Mouse (Mus musculus): ENCODE measurements around the gene Apol7e. TPM values are rescaled to one million over a fixed set of nuclear protein-coding genes. Genes with fewer than 3 reads are reported as not detected.

The Apol7e gene
- polyA plus RNA-seq, 1 experiment from 2014 or later: not detected

DNA sequence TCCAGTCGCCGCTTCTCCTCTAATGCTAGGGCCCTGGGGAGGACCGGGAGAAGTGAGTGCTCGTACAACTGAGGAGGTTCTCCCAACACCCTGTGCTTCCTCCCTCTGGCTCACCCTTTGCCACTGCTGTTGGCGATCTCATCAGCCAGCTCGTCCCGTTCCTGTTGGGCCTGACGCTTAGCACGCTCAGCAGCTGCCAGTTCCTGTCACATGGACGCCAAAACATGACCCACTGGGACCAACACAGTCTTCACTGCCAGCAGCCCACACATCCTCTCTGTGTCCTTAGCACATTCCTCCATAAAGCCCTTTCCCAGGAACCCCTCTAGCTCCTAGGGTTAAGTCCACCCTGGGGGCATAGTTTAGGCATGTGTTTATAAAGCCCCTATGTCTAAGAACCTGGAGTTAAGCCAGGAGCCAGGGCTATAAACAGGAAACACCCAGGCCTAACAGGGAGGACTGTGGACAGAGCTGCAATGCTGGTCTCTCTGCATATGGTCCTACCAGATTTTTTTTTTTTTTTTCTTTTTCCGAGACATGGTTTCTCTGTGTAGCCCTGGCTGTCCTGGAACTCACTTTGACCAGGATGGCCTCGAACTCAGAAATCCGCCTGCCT lies 65.8 kb downstream of the Apol7e start:
- Histone ChIP-seq H3K9me3 (ENCODE audit: low read length) (no peaks in the 10 kb centered on the region), H3K9ac (replicated peaks; ENCODE audit: low read depth) (no peak overlapping the region), H3K27me3 (replicated peaks; ENCODE audit: insufficient read depth, low read length) (no peaks in the 10 kb centered on the region), H3K4me3 (ENCODE audit: low read depth, low read length) (no peak overlapping the region), H3K36me3 (ENCODE audit: insufficient read depth, low read length) (peaks cover 83% of the 10 kb centered on the region), H3K4me2 (replicated peaks; ENCODE audit: low read depth, low read length) (no peak overlapping the region), H3K27ac (ENCODE audit: low read length) (peak overlapping the region; percentile 51; the same call in 1 of the 2 replicates), H3K4me1 (ENCODE audit: insufficient read depth, low read depth, low read length) (no peaks in the 10 kb centered on the region; the same call in 1 of the 2 replicates)
- DNase-seq (ENCODE audit: low spot score): peak; percentile 72
- TF ChIP-seq EP300 (IDR thresholded peaks at IDR 0.05): peak; percentile 77
- TF ChIP-seq CTCF (IDR thresholded peaks at IDR 0.05): no peak
- whole genome bisulfite sequencing: 49% methylated on average over 13 of the region's 13 CpGs
- peak; percentile 81 for ATAC-seq

DNA sequence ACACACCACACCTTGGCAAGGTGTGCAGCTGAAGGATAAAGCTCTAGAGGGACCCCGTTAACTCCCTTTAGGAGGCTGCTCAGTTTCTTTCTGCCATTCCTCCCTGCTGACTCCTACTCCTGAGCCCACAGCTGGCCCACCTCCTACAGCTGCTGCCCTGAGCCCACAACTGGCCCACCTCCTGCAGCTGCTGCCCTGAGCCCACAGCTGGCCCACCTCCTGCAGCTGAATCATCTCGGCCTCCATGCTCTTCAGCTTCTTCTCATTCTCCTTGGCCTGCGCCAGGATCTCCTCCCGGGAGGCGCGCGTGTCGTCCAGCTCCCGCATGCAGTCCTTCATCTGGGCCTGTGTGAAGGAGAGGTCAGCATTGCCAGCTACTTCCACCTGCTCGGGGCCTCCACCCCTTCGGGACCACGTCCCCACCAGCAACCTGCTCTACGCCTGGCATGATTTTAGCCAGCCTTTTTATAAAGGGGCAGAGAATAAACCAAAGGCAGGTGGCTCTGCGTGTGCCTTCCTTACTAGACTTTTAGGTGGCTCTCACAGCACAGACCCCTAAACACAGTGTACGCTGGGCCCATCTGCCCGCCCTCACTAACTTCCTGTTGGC lies 66.9 kb downstream of the Apol7e start:
- H3K4me1 ChIP-seq (ENCODE audit: insufficient read depth, low read depth, low read length): no peaks in the 10 kb centered on the region; the same call in 1 of the 2 replicates
- H3K9me3 ChIP-seq (ENCODE audit: low read length): no peaks in the 10 kb centered on the region
- DNase-seq (ENCODE audit: low spot score) (no peak), ATAC-seq (no peak)
- peaks cover 94% of the 10 kb centered on the region for H3K36me3 ChIP-seq (ENCODE audit: insufficient read depth, low read length)
- 87% methylated on average over 16 of the region's 16 CpGs for WGBS
- no peak overlapping the region for H3K4me2 ChIP-seq (replicated peaks; ENCODE audit: low read depth, low read length)
- peak overlapping the region; percentile 20; the same call in 1 of the 2 replicates for H3K27ac ChIP-seq (ENCODE audit: low read length)
- TF ChIP-seq EP300 (IDR thresholded peaks at IDR 0.05) (no peak), CTCF (IDR thresholded peaks at IDR 0.05) (no peak)
- H3K27me3 ChIP-seq (replicated peaks; ENCODE audit: insufficient read depth, low read length): no peaks in the 10 kb centered on the region
- no peak overlapping the region for H3K9ac ChIP-seq (replicated peaks; ENCODE audit: low read depth)
- H3K4me3 ChIP-seq (ENCODE audit: low read depth, low read length): no peak overlapping the region

DNA sequence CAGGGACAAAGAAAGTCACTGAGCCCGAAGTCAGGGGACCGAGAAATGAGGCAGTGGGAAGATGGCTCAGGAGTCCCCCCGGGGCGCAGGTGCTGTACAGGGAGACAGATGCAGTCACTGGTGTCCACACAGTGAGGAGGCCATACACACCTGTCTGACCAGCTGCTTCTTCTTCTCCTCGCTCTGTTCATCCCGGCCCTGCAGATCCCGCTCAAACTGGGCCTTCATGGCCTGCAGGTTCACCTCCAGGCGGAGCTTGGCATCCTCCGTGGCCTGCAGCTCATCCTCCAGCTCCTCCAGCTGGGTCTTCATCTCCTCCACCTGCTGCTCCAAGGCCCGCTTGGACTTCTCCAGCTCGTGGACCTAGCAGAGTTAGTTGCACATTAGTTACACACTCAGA lies 68.3 kb downstream of the Apol7e start:
- H3K4me1 ChIP-seq (ENCODE audit: insufficient read depth, low read depth, low read length): no peaks in the 10 kb centered on the region; the same call in 1 of the 2 replicates
- H3K4me3 ChIP-seq (ENCODE audit: low read depth, low read length): no peak overlapping the region
- no peak overlapping the region for H3K4me2 ChIP-seq (replicated peaks; ENCODE audit: low read depth, low read length)
- TF ChIP-seq EP300 (IDR thresholded peaks at IDR 0.05) (no peak), CTCF (IDR thresholded peaks at IDR 0.05) (no peak)
- H3K27me3 ChIP-seq (replicated peaks; ENCODE audit: insufficient read depth, low read length): no peaks in the 10 kb centered on the region
- ATAC-seq (no peak), DNase-seq (ENCODE audit: low spot score) (no peak)
- H3K9me3 ChIP-seq (ENCODE audit: low read length): no peaks in the 10 kb centered on the region
- WGBS: 90% methylated on average over 11 of the region's 11 CpGs
- peaks cover 96% of the 10 kb centered on the region for H3K36me3 ChIP-seq (ENCODE audit: insufficient read depth, low read length)
- H3K27ac ChIP-seq (ENCODE audit: low read length): no peak overlapping the region
- H3K9ac ChIP-seq (replicated peaks; ENCODE audit: low read depth): no peak overlapping the region

Other genes starting within 250 kb of the Apol7e start
- not detected in 2 replicates for gene Apol10a, start 221.8 kb upstream of the Apol7e start, polyA plus RNA-seq (2015; fragmentation: Nextera tagmentation; extraction: Ambion mirVana)
- gene Apol11a, start 190.6 kb upstream of the Apol7e start, polyA plus RNA-seq (2015; fragmentation: Nextera tagmentation; extraction: Ambion mirVana): not detected in 2 replicates
- 0.11 and 0.14 TPM in 2 replicates for gene Apol7c, start 165.5 kb upstream of the Apol7e start, polyA plus RNA-seq (2015; fragmentation: Nextera tagmentation; extraction: Ambion mirVana)
- gene 1700025B11Rik, start 137.0 kb upstream of the Apol7e start, polyA plus RNA-seq (2015; fragmentation: Nextera tagmentation; extraction: Ambion mirVana): not detected in 2 replicates
- 0.14 TPM in 1 of 2 replicates, not detected in the other for gene Apol10b, start 102.7 kb upstream of the Apol7e start, polyA plus RNA-seq (2015; fragmentation: Nextera tagmentation; extraction: Ambion mirVana)
- not detected in 2 replicates for gene Gm36245, start 99.6 kb upstream of the Apol7e start, polyA plus RNA-seq (2015; fragmentation: Nextera tagmentation; extraction: Ambion mirVana)
- 0.25 TPM in 2 replicates for gene Apol11b, start 55.6 kb upstream of the Apol7e start, polyA plus RNA-seq (2015; fragmentation: Nextera tagmentation; extraction: Ambion mirVana)
- 0.14 and 0.31 TPM in 2 replicates for gene Apol9b, start 30.2 kb downstream of the Apol7e start, polyA plus RNA-seq (2015; fragmentation: Nextera tagmentation; extraction: Ambion mirVana)
- 0.06 and 0.26 TPM in 2 replicates for gene Apol8, start 58.1 kb downstream of the Apol7e start, polyA plus RNA-seq (2015; fragmentation: Nextera tagmentation; extraction: Ambion mirVana)
- 59.3 and 67.3 TPM in 2 replicates for gene Myh9, start 143.3 kb downstream of the Apol7e start, polyA plus RNA-seq (2015; fragmentation: Nextera tagmentation; extraction: Ambion mirVana)
- 121 and 122 TPM in 2 replicates for gene Txn2, start 230.1 kb downstream of the Apol7e start, polyA plus RNA-seq (2015; fragmentation: Nextera tagmentation; extraction: Ambion mirVana)

All from lung, postnatal 0 days (tissue).